Mouse (Mus musculus) forebrain, embryonic 15.5 days (tissue): ENCODE measurements around the gene Ankrd39. TPM values are rescaled to one million over a fixed set of nuclear protein-coding genes. Genes with fewer than 3 reads are reported as not detected.
A peak's percentile ranks its signal among the peaks of the same experiment; 100 is the strongest.

Experiments used
- ATAC-seq: fragments of 200-750 bp; cut with Nextera tagmentation; replicated peaks from 2 replicates; pipeline ENCODE4 v1.8.0; 2017; ENCODE audit warnings: mild to moderate bottlenecking, moderate TSS enrichment, moderate library complexity
- H3K27ac ChIP-seq: fragments of 300-500 bp; sonication (generic); replicated peaks from 2 replicates; pipeline ENCODE4 v1.5.1; 2015; ENCODE audit warnings: mild to moderate bottlenecking, inconsistent platforms
- H3K27me3 ChIP-seq: fragments of 300-500 bp; sonication (generic); 2 replicates; pipeline ENCODE4 v1.6.1; 2015; ENCODE audit warnings: inconsistent platforms
- H3K36me3 ChIP-seq: fragments of 300-500 bp; sonication (generic); 2 replicates; pipeline ENCODE4 v1.6.1; 2015; ENCODE audit warnings: mild to moderate bottlenecking, inconsistent platforms
- H3K4me1 ChIP-seq: fragments of 300-500 bp; sonication (generic); 2 replicates; pipeline ENCODE4 v1.6.1; 2015; ENCODE audit warnings: inconsistent platforms
- H3K4me2 ChIP-seq: fragments of 300-500 bp; sonication (generic); replicated peaks from 2 replicates; pipeline ENCODE4 v1.6.1; 2015; ENCODE audit warnings: mild to moderate bottlenecking, inconsistent platforms
- H3K4me3 ChIP-seq: fragments of 300-500 bp; sonication (generic); 2 replicates; pipeline ENCODE4 v1.5.1; 2015; ENCODE audit warnings: mild to moderate bottlenecking, inconsistent platforms
- H3K9ac ChIP-seq: fragments of 300-500 bp; sonication (generic); replicated peaks from 2 replicates; pipeline ENCODE4 v1.6.1; 2015; ENCODE audit warnings: mild to moderate bottlenecking, inconsistent platforms
- H3K9me3 ChIP-seq: fragments of 300-500 bp; sonication (generic); 2 replicates; pipeline ENCODE4 v1.6.1; 2016; ENCODE audit warnings: inconsistent platforms
- WGBS: fragments of 180-500 bp; shearing (Covaris S2); methylation state at CpG from one replicate; pipeline ENCODE4 v1.1.7; 2015; ENCODE audit warnings: mixed read lengths; 5-methylcytosine and 5-hydroxymethylcytosine counted together
- polyA plus RNA-seq: library from polyadenylated mRNA; unstranded; fragments of >200 nt; fragmentation: Nextera tagmentation; extraction: Ambion mirVana; gene quantifications from 2 replicates; pipeline ENCODE4 v1.2.1, GENCODE M21; 2015

The Ankrd39 gene
- polyA plus RNA-seq, 1 experiment from 2014 or later: 19.2 TPM

GRCm38 (mm10) chr1:36570320-36570719 is 23.1 kb upstream of the Ankrd39 start:
- no peaks in the 10 kb centered on the region for H3K36me3 ChIP-seq
- no peaks in the 10 kb centered on the region for H3K27me3 ChIP-seq
- no peak overlapping the region for H3K9ac ChIP-seq
- H3K4me2 ChIP-seq: no peak overlapping the region
- no peaks in the 10 kb centered on the region for H3K9me3 ChIP-seq
- 84% methylated on average over 5 of the region's 5 CpGs for WGBS
- 0 out of 2 replicates have a peak, but pooled peaks cover 6% of the 10 kb centered on the region for H3K4me1 ChIP-seq
- no peak for ATAC-seq
- no peak overlapping the region for H3K4me3 ChIP-seq
- H3K27ac ChIP-seq: no peak overlapping the region

- WGBS: 47% methylated on average over 7 of the region's 7 CpGs
- Histone ChIP-seq H3K27ac (no peak overlapping the region), H3K4me1 (0 out of 2 replicates have a peak, but pooled peaks cover 5% of the 10 kb centered on the region), H3K9me3 (no peaks in the 10 kb centered on the region), H3K9ac (no peak overlapping the region), H3K4me3 (no peak overlapping the region), H3K36me3 (no peaks in the 10 kb centered on the region), H3K4me2 (no peak overlapping the region), H3K27me3 (no peaks in the 10 kb centered on the region)
- no peak for ATAC-seq
Observed at GRCm38 (mm10) chr1:36569694-36570276, 22.5 kb upstream of the Ankrd39 start.

GRCm38 (mm10) chr1:36568776-36569175 is 21.5 kb upstream of the Ankrd39 start:
- Histone ChIP-seq H3K4me1 (no peaks in the 10 kb centered on the region), H3K27ac (no peak overlapping the region), H3K9me3 (no peaks in the 10 kb centered on the region), H3K36me3 (no peaks in the 10 kb centered on the region), H3K9ac (no peak overlapping the region), H3K4me2 (no peak overlapping the region), H3K27me3 (no peaks in the 10 kb centered on the region), H3K4me3 (no peak overlapping the region)
- no peak for ATAC-seq
- 77% methylated on average over 4 of the region's 4 CpGs for WGBS

- ATAC-seq: no peak
- no peaks in the 10 kb centered on the region for H3K36me3 ChIP-seq
- no peak overlapping the region for H3K9ac ChIP-seq
- no peaks in the 10 kb centered on the region for H3K4me1 ChIP-seq
- H3K27me3 ChIP-seq: no peaks in the 10 kb centered on the region
- H3K9me3 ChIP-seq: no peaks in the 10 kb centered on the region
- no peak overlapping the region for H3K4me3 ChIP-seq
- H3K4me2 ChIP-seq: no peak overlapping the region
- H3K27ac ChIP-seq: no peak overlapping the region
- WGBS: 45% methylated on average over 21 of the region's 21 CpGs
Observed at GRCm38 (mm10) chr1:36567818-36568603, 20.8 kb upstream of the Ankrd39 start.

- Histone ChIP-seq H3K4me1 (no peaks in the 10 kb centered on the region), H3K27ac (no peak overlapping the region), H3K9ac (no peak overlapping the region), H3K4me3 (no peak overlapping the region), H3K36me3 (no peaks in the 10 kb centered on the region), H3K4me2 (no peak overlapping the region), H3K27me3 (0 out of 2 replicates have a peak, but pooled peaks cover 3% of the 10 kb centered on the region), H3K9me3 (no peaks in the 10 kb centered on the region)
- WGBS: 8% methylated on average over 2 of the region's 2 CpGs
- ATAC-seq: no peak
Observed at GRCm38 (mm10) chr1:36566425-36566824, 19.2 kb upstream of the Ankrd39 start.

GRCm38 (mm10) chr1:36564101-36564500 is 16.9 kb upstream of the Ankrd39 start:
- Histone ChIP-seq H3K36me3 (no peaks in the 10 kb centered on the region), H3K9me3 (no peaks in the 10 kb centered on the region), H3K27ac (no peak overlapping the region), H3K4me3 (no peak overlapping the region), H3K4me2 (no peak overlapping the region), H3K9ac (no peak overlapping the region), H3K4me1 (no peaks in the 10 kb centered on the region; the same call in 1 of the 2 replicates), H3K27me3 (0 out of 2 replicates have a peak, but pooled peaks cover 3% of the 10 kb centered on the region)
- WGBS: 79% methylated on average over 6 of the region's 6 CpGs
- ATAC-seq: no peak

GRCm38 (mm10) chr1:36563632-36564031 is 16.4 kb upstream of the Ankrd39 start:
- ATAC-seq: no peak
- Histone ChIP-seq H3K9me3 (no peaks in the 10 kb centered on the region), H3K9ac (no peak overlapping the region), H3K36me3 (no peaks in the 10 kb centered on the region), H3K4me2 (no peak overlapping the region), H3K4me3 (no peak overlapping the region), H3K27ac (no peak overlapping the region), H3K4me1 (peaks cover 5% of the 10 kb centered on the region), H3K27me3 (0 out of 2 replicates have a peak, but pooled peaks cover 3% of the 10 kb centered on the region)
- 74% methylated on average over 4 of the region's 4 CpGs for WGBS

GRCm38 (mm10) chr1:36563197-36563596 is 16.0 kb upstream of the Ankrd39 start:
- no peak overlapping the region for H3K4me2 ChIP-seq
- no peaks in the 10 kb centered on the region for H3K9me3 ChIP-seq
- no peak overlapping the region for H3K4me3 ChIP-seq
- no peak overlapping the region for H3K27ac ChIP-seq
- 0 out of 2 replicates have a peak, but pooled peaks cover 3% of the 10 kb centered on the region for H3K27me3 ChIP-seq
- no peak overlapping the region for H3K9ac ChIP-seq
- ATAC-seq: no peak
- peaks cover 8% of the 10 kb centered on the region for H3K4me1 ChIP-seq
- no peaks in the 10 kb centered on the region for H3K36me3 ChIP-seq
- WGBS: 76% methylated on average over 2 of the region's 2 CpGs

GRCm38 (mm10) chr1:36562388-36562787 is 15.1 kb upstream of the Ankrd39 start:
- no peaks in the 10 kb centered on the region for H3K36me3 ChIP-seq
- no peak overlapping the region for H3K27ac ChIP-seq
- peaks cover 8% of the 10 kb centered on the region for H3K4me1 ChIP-seq
- 0 out of 2 replicates have a peak, but pooled peaks cover 3% of the 10 kb centered on the region for H3K27me3 ChIP-seq
- no peak overlapping the region for H3K4me2 ChIP-seq
- 74% methylated on average over 4 of the region's 4 CpGs for WGBS
- no peak overlapping the region for H3K9ac ChIP-seq
- H3K9me3 ChIP-seq: no peaks in the 10 kb centered on the region
- no peak overlapping the region for H3K4me3 ChIP-seq
- no peak for ATAC-seq

- Histone ChIP-seq H3K4me2 (no peak overlapping the region), H3K9ac (no peak overlapping the region), H3K27ac (no peak overlapping the region), H3K4me3 (no peak overlapping the region), H3K4me1 (peaks cover 10% of the 10 kb centered on the region), H3K36me3 (no peaks in the 10 kb centered on the region), H3K9me3 (no peaks in the 10 kb centered on the region), H3K27me3 (0 out of 2 replicates have a peak, but pooled peaks cover 3% of the 10 kb centered on the region)
- WGBS: 58% methylated on average over 6 of the region's 6 CpGs
- ATAC-seq: no peak
Observed at GRCm38 (mm10) chr1:36560903-36561302, 13.7 kb upstream of the Ankrd39 start.

- Histone ChIP-seq H3K36me3 (0 out of 2 replicates have a peak, but pooled peaks cover 5% of the 10 kb centered on the region), H3K9me3 (no peaks in the 10 kb centered on the region), H3K27ac (no peak overlapping the region), H3K9ac (no peak overlapping the region), H3K4me1 (peaks cover 20% of the 10 kb centered on the region), H3K4me2 (no peak overlapping the region), H3K27me3 (0 out of 2 replicates have a peak, but pooled peaks cover 3% of the 10 kb centered on the region), H3K4me3 (no peak overlapping the region)
- ATAC-seq: no peak
- WGBS: 66% methylated on average over 5 of the region's 5 CpGs
Observed at GRCm38 (mm10) chr1:36559888-36560287, 12.6 kb upstream of the Ankrd39 start.

GRCm38 (mm10) chr1:36559256-36559655 is 12.0 kb upstream of the Ankrd39 start:
- WGBS: 9% methylated on average over 4 of the region's 4 CpGs
- H3K36me3 ChIP-seq: peaks cover 11% of the 10 kb centered on the region; the same call in 1 of the 2 replicates
- 0 out of 2 replicates have a peak overlapping the region, but pooled peaks have one; percentile 98 for H3K27ac ChIP-seq
- peak overlapping the region; percentile 79; the same call in 1 of the 2 replicates for H3K4me3 ChIP-seq
- H3K27me3 ChIP-seq: 0 out of 2 replicates have a peak, but pooled peaks cover 3% of the 10 kb centered on the region
- peaks cover 26% of the 10 kb centered on the region for H3K4me1 ChIP-seq
- no peaks in the 10 kb centered on the region for H3K9me3 ChIP-seq
- ATAC-seq: no peak
- H3K4me2 ChIP-seq: no peak overlapping the region
- no peak overlapping the region for H3K9ac ChIP-seq
